Mouse (Mus musculus): Measurements from ENCODE around the gene Zdhhc13.

Gene Zdhhc13

GRCm38 (mm10) chr7:48788851-48789572, at the start of gene Zdhhc13:
Gene Zdhhc13 (plus strand): TSS chr7:48789003.
- peak; percentile 93 for DNase-seq (ENCODE audit: low spot score in 2 of 2)

GRCm38 (mm10) chr7:48749298-48750163, 39.3 kb upstream of the Zdhhc13 start:
- DNase-seq (ENCODE audit: low spot score in 2 of 2), result peak; percentile 53 to 75

GRCm38 (mm10) chr7:48750164-48750809, 38.5 kb upstream of the Zdhhc13 start:
- no peak for DNase-seq (ENCODE audit: low spot score in 2 of 2)

- DNase-seq (ENCODE audit: low spot score in 2 of 2), result no peak
Observed at GRCm38 (mm10) chr7:48751222-48751621, 37.6 kb upstream of the Zdhhc13 start.

GRCm38 (mm10) chr7:48754415-48754974, 34.3 kb upstream of the Zdhhc13 start:
- DNase-seq (ENCODE audit: low spot score in 2 of 2), result no peak

- DNase-seq (ENCODE audit: low spot score in 2 of 2), result no peak
Observed at GRCm38 (mm10) chr7:48755825-48756224, 33.0 kb upstream of the Zdhhc13 start.

GRCm38 (mm10) chr7:48756306-48756931, 32.4 kb upstream of the Zdhhc13 start:
- DNase-seq (ENCODE audit: low spot score in 2 of 2), result no peak

GRCm38 (mm10) chr7:48758083-48758482, 30.7 kb upstream of the Zdhhc13 start:
- DNase-seq (ENCODE audit: low spot score in 2 of 2), result no peak

GRCm38 (mm10) chr7:48760789-48761188, 28.0 kb upstream of the Zdhhc13 start:
- no peak for DNase-seq (ENCODE audit: low spot score in 2 of 2)

- no peak for DNase-seq (ENCODE audit: low spot score in 2 of 2)
Observed at GRCm38 (mm10) chr7:48762289-48762688, 26.5 kb upstream of the Zdhhc13 start.

- DNase-seq (ENCODE audit: low spot score in 2 of 2), result no peak
Observed at GRCm38 (mm10) chr7:48762721-48763120, 26.1 kb upstream of the Zdhhc13 start.

- DNase-seq (ENCODE audit: low spot score in 2 of 2), result no peak
Observed at GRCm38 (mm10) chr7:48765959-48766358, 22.8 kb upstream of the Zdhhc13 start.

- DNase-seq (ENCODE audit: low spot score in 2 of 2), result no peak
Observed at GRCm38 (mm10) chr7:48769721-48770120, 19.1 kb upstream of the Zdhhc13 start.

GRCm38 (mm10) chr7:48772060-48772734, 16.6 kb upstream of the Zdhhc13 start:
- DNase-seq (ENCODE audit: low spot score in 2 of 2), result no peak

- no peak for DNase-seq (ENCODE audit: low spot score in 2 of 2)
Observed at GRCm38 (mm10) chr7:48773333-48773732, 15.5 kb upstream of the Zdhhc13 start.

GRCm38 (mm10) chr7:48774633-48775032, 14.2 kb upstream of the Zdhhc13 start:
- no peak for DNase-seq (ENCODE audit: low spot score in 2 of 2)

- DNase-seq (ENCODE audit: low spot score in 2 of 2), result no peak
Observed at GRCm38 (mm10) chr7:48775436-48775835, 13.4 kb upstream of the Zdhhc13 start.

GRCm38 (mm10) chr7:48777721-48778504, 10.9 kb upstream of the Zdhhc13 start:
- no peak for DNase-seq (ENCODE audit: low spot score in 2 of 2)

- no peak for DNase-seq (ENCODE audit: low spot score in 2 of 2)
Observed at GRCm38 (mm10) chr7:48779110-48779509, 9.7 kb upstream of the Zdhhc13 start.

- DNase-seq (ENCODE audit: low spot score in 2 of 2), result no peak
Observed at GRCm38 (mm10) chr7:48782432-48782831, 6.4 kb upstream of the Zdhhc13 start.
